Mouse (Mus musculus) central nervous system, embryonic 14 days (tissue): ENCODE results near the gene Vangl1. TPM values are rescaled to one million over a fixed set of nuclear protein-coding genes. Genes with fewer than 3 reads are reported as not detected.

Source experiments
- polyA plus RNA-seq: library from polyadenylated mRNA; depleted of rRNA; stranded (reverse); fragments of >200 nt; gene quantifications from 2 replicates; pipeline ENCODE4 v1.2.3, GENCODE M21; 2012; rRNA removed

Gene Vangl1
- polyA plus RNA-seq: 7.6 and 12.7 TPM in 2 replicates

DNA sequence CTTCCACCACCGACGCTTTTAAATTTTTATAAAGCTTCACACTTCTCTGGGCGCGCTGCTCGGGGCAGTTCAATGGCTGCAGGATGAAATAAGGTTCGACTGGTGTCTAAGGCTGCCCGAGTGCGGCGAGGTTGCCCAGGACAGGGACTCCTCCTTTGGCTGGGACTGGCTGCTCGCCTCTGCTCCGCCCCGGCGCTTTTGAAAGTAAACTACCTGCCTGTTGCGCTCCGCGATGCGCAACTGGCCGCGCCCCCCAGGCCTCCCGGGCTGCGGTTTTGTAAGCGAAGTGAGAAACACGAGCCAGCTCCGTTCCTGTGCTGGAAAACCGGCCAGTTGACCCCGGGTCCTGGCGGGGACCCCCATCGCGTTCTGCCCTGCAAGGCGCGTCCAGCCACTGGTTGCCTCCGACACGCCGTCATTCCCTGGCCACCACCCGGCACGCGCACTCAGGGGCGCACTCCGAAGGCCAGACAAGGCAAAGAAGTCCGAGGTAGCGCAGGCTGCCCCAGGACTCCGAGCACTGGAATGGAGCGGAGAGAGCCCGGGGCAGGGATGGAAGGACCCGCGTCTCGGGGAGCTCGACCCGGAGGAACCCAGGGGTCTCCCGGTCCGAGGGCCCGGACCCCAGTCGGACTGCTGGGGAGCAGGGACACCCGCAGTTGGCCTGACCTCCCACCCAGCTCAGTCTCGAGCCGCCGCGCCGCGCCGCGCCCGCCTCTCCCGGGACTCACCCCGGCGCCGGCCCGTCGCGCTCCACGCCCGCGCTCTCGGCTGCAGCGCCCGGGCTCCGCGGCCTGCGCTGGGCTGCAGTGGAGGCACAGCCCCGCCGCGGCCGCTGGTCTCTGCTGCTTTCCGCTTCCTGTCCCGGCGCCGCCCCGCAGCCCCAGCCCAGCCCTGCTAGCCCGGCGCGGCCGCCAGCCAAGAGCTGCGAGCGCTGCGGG is at the start of gene Vangl1:
Vangl1 (minus strand) TSS at position 913 of the 941 bp plus-strand sequence.

Other genes with a start within 250 kb of the Vangl1 start
- 31.4 and 33.2 TPM in 2 replicates for gene Nhlh2, start 194.6 kb downstream of the Vangl1 start, polyA plus RNA-seq
- 0.28 and 16.3 TPM in 2 replicates for gene Casq2, start 118.3 kb downstream of the Vangl1 start, polyA plus RNA-seq